Mouse (Mus musculus) adipocyte (in vitro differentiated cells): ENCODE data around the gene Tbcc.

Source experiments
- DNase-seq: peaks from one replicate; pipeline ENCODE4 v3.0.0-alpha.2; 2016; ENCODE audit warnings: low spot score

Gene Tbcc

GRCm38 (mm10) chr17:46870204-46870798 is 20.2 kb upstream of the Tbcc start:
- no peak for DNase-seq

GRCm38 (mm10) chr17:46870913-46871312 is 19.6 kb upstream of the Tbcc start:
- no peak for DNase-seq

- no peak for DNase-seq
Observed at GRCm38 (mm10) chr17:46872806-46873205, 17.7 kb upstream of the Tbcc start.

GRCm38 (mm10) chr17:46874133-46874532 is 16.4 kb upstream of the Tbcc start:
- no peak for DNase-seq

GRCm38 (mm10) chr17:46875626-46876025 is 14.9 kb upstream of the Tbcc start:
- no peak for DNase-seq

GRCm38 (mm10) chr17:46876371-46876950 is 14.0 kb upstream of the Tbcc start:
- peak; percentile 79 for DNase-seq

- DNase-seq, result no peak
Observed at GRCm38 (mm10) chr17:46877061-46877460, 13.4 kb upstream of the Tbcc start.

GRCm38 (mm10) chr17:46879841-46880311 is 10.6 kb upstream of the Tbcc start:
- DNase-seq, result peak; percentile 87

- DNase-seq, result no peak
Observed at GRCm38 (mm10) chr17:46880322-46880721, 10.2 kb upstream of the Tbcc start.

GRCm38 (mm10) chr17:46881728-46882127 is 8.8 kb upstream of the Tbcc start:
- DNase-seq, result no peak

GRCm38 (mm10) chr17:46883107-46883506 is 7.4 kb upstream of the Tbcc start:
- no peak for DNase-seq

GRCm38 (mm10) chr17:46884766-46885165 is 5.7 kb upstream of the Tbcc start:
- DNase-seq, result no peak

GRCm38 (mm10) chr17:46885218-46885909 is 5.1 kb upstream of the Tbcc start:
- DNase-seq, result no peak

GRCm38 (mm10) chr17:46885910-46886643 is 4.4 kb upstream of the Tbcc start:
- DNase-seq, result no peak

- DNase-seq, result peak; percentile 60
Observed at GRCm38 (mm10) chr17:46888511-46889212, 1.8 kb upstream of the Tbcc start.

- DNase-seq, result peak; percentile 74
Observed at GRCm38 (mm10) chr17:46889450-46890084, 917 bp upstream of the Tbcc start.

- DNase-seq, result peak; percentile 35
Observed at GRCm38 (mm10) chr17:46890843-46891594, 535 bp downstream of the Tbcc start.

- no peak for DNase-seq
Observed at GRCm38 (mm10) chr17:46895426-46895825, 4.9 kb downstream of the Tbcc start.

GRCm38 (mm10) chr17:46897221-46897950 is 6.9 kb downstream of the Tbcc start:
- no peak for DNase-seq

GRCm38 (mm10) chr17:46900941-46901340 is 10.5 kb downstream of the Tbcc start:
- no peak for DNase-seq
